Mouse (Mus musculus) small intestine, adult 2 months (tissue): ENCODE measurements around the gene Rhobtb1. TPM values are rescaled to one million over a fixed set of nuclear protein-coding genes. Genes with fewer than 3 reads are reported as not detected.

ENCODE experiments used
- H3K27ac ChIP-seq: fragments of 200-500 bp; 2 replicates; pipeline ENCODE4 v1.5.1; 2012; ENCODE audit warnings: low read depth, low read length, control low read depth, inconsistent platforms; ENCODE audit not compliant: insufficient read depth
- H3K27me3 ChIP-seq: fragments of 200-500 bp; 2 replicates; pipeline ENCODE4 v1.6.1; 2012; ENCODE audit warnings: mild to moderate bottlenecking, moderate library complexity, low read length, inconsistent platforms; ENCODE audit not compliant: control insufficient read depth, insufficient read depth
- H3K36me3 ChIP-seq: fragments of 200-500 bp; 2 replicates; pipeline ENCODE4 v1.6.1; 2012; ENCODE audit warnings: mild to moderate bottlenecking, low read length, control low read depth, inconsistent platforms; ENCODE audit not compliant: control insufficient read depth, insufficient read depth
- H3K4me1 ChIP-seq: fragments of 200-500 bp; 2 replicates; pipeline ENCODE4 v1.6.1; 2012; ENCODE audit warnings: low read length, inconsistent platforms, mixed read lengths; ENCODE audit not compliant: control insufficient read depth, insufficient read depth, insufficient read length
- H3K4me3 ChIP-seq: fragments of 200-500 bp; 2 replicates; pipeline ENCODE4 v1.5.1; 2012; ENCODE audit warnings: low read depth, mild to moderate bottlenecking, control low read depth, inconsistent platforms, low read length, moderate library complexity
- CTCF ChIP-seq: fragments of 200-500 bp; IDR thresholded peaks from 2 replicates; pipeline ENCODE4 v1.5.1; 2012; ENCODE audit warnings: low read depth, mild to moderate bottlenecking, control low read depth, inconsistent platforms, low read length, moderate library complexity, mixed read lengths; ENCODE audit not compliant: insufficient replicate concordance, insufficient read length; ENCODE audit errors: extremely low read depth
- POLR2A ChIP-seq: fragments of 200-500 bp; IDR thresholded peaks from 2 replicates; pipeline ENCODE4 v1.6.1; 2012; ENCODE audit warnings: low read depth, mild to moderate bottlenecking, control low read depth, inconsistent platforms, low read length, moderate library complexity
- WGBS: fragments of 180-500 bp; shearing (Covaris S2); methylation state at CpG from one replicate; pipeline ENCODE4 v1.1.7; 2018; 5-methylcytosine and 5-hydroxymethylcytosine counted together
- polyA plus RNA-seq: library from polyadenylated mRNA; depleted of rRNA; stranded (reverse); fragments of >200 nt; gene quantifications from 2 replicates; pipeline ENCODE4 v1.2.3, GENCODE M21; 2012

Rhobtb1 gene
- polyA plus RNA-seq, 1 experiment, result 7.9 TPM

DNA sequence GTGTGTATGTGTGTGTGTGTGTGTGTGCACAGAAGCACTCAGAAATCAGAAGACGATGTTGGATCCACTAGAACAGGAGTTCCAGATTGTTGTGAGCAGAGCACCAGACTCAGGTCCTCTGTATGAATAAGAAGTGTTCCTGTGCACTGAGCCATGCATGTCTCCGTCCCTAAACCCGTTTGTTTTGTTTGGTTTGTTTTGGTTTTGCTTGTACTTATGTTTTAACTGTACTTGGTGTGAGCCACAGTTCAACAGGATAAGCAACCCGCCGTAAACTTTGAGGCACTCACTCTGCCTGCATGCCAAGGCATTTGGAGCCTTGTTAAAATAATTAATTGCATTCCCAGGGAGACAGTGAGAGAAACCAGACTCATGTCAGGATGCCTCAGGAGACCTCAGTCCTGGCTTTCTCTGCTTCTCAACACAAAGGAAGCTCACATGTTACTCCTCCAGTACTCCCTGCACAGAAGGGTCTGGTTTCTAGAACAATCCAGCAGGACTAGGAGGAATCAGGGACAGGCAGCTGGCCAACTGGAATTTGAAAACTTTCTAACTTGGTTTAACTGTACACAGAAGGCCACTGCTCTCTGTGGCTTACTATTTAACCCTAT, 101.9 kb downstream of the Rhobtb1 start:
- Histone ChIP-seq H3K27me3 (no peaks in the 10 kb centered on the region), H3K4me3 (no peak overlapping the region), H3K27ac (peak overlapping the region; percentile 63), H3K36me3 (no peaks in the 10 kb centered on the region), H3K4me1 (peaks cover 19% of the 10 kb centered on the region)
- no peak for TF ChIP-seq CTCF
- TF ChIP-seq POLR2A, result no peak
- WGBS, result 49% methylated on average over 5 of the region's 5 CpGs

DNA sequence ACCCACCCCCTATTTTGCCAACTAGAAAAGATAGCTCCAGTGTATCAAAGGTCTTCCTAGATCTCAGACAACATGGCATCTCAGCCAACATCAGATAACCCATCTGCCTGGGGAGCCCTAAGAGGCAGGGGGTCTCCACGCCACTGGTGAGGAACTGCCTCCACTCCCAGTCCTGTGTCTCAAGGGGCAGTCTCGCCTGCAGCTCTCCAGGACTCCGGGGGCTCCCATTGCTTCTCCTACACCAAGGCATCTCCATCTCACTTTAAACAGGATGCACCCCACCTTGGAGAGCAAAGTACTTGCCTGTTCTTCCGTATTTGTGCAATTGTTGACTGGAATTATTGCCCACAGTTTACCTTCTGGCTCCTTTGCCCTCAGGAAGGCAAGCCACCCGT, 102.4 kb downstream of the Rhobtb1 start:
- Histone ChIP-seq H3K36me3 (no peaks in the 10 kb centered on the region), H3K4me3 (no peak overlapping the region), H3K4me1 (peaks cover 19% of the 10 kb centered on the region), H3K27me3 (no peaks in the 10 kb centered on the region), H3K27ac (peak overlapping the region; percentile 63)
- TF ChIP-seq POLR2A (no peak), CTCF (no peak)
- WGBS, result 57% methylated on average over 5 of the region's 5 CpGs

DNA sequence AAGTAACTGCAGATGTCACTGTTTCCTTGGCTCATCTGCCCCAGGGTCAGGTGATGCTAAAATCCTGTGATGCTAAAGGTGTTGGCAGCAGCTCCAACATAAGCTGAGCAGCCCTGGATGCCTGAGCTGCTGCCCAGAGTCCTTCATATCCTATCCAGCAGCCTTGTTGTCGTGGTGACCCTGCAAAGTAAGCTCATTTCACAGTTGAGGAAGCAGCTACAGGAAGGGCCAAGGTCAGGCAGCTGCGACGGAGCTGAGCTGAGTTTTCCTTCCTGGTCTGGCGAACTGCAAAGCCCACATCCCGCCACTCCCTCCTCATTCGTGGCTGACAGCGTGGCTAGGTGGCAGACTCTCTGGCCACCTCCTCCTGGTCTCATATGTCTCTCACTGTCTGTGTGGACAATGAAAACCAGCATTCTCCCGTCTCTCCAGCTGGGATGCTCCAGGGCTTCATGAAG, 103.2 kb downstream of the Rhobtb1 start:
- H3K4me3 ChIP-seq, result no peak overlapping the region
- TF ChIP-seq CTCF, result no peak
- peaks cover 19% of the 10 kb centered on the region for H3K4me1 ChIP-seq
- H3K27ac ChIP-seq, result peak overlapping the region; percentile 63
- WGBS, result 4% methylated on average over 8 of the region's 8 CpGs
- H3K27me3 ChIP-seq, result no peaks in the 10 kb centered on the region
- H3K36me3 ChIP-seq, result no peaks in the 10 kb centered on the region

DNA sequence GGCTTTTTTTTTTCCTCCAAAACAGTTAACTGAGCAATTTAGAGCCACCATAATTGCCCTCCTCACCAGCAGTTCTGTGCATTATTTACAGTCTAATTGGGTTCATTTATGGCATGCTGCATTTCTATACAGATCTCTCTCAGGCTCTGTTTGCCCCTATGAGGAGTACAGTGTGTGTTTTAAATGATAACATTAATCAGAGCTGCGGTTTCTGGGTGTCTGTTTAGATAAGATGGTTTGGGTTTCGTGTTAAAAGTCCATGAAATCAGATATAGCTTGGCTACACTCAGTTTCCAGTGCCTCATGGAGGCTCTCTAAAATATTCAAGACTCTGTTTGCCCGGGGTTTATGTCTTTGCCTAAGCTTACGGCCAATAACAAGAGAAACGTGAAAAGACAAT, 104.4 kb downstream of the Rhobtb1 start:
- TF ChIP-seq CTCF (no peak), POLR2A (no peak)
- WGBS, result 43% methylated on average over 5 of the region's 5 CpGs

DNA sequence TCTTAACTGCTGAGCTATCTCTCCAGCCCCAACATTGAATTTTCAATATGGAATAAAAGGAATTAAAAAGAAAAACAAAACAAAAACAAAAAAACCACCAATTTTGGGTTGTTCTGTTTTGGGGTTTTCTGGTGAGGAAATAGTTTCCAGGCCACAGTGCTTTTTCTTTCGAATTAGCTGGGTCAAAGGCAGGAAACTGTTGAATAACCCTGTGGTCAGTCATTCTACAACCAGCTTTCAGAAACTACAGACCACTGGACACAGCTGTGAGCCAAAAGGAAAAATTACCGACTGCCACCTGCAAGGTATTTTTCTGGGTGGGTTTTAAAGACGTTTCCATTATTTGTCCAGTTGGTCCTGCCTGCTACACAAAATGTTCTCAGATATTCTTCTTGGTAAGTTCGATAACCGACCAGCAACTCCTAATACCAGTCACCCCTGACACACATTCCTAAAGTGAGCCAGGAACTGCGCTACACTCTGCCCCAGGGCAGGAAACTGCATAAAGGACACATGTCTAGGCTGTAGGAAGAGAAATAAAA, 106.4 kb downstream of the Rhobtb1 start:
- H3K4me3 ChIP-seq, result no peak overlapping the region
- 72% methylated on average over 6 of the region's 6 CpGs for WGBS
- H3K27ac ChIP-seq, result peak overlapping the region; percentile 33; the same call in 1 of the 2 replicates
- peaks cover 13% of the 10 kb centered on the region for H3K4me1 ChIP-seq
- TF ChIP-seq CTCF (no peak), POLR2A (no peak)
- H3K27me3 ChIP-seq, result no peaks in the 10 kb centered on the region
- H3K36me3 ChIP-seq, result no peaks in the 10 kb centered on the region

More for the DNA sequence above, 104.4 kb downstream of the Rhobtb1 start:
- H3K4me3 ChIP-seq, result no peak overlapping the region
- H3K27me3 ChIP-seq, result no peaks in the 10 kb centered on the region
- H3K27ac ChIP-seq, result no peak overlapping the region
- H3K36me3 ChIP-seq, result no peaks in the 10 kb centered on the region
- H3K4me1 ChIP-seq, result peaks cover 19% of the 10 kb centered on the region

DNA sequence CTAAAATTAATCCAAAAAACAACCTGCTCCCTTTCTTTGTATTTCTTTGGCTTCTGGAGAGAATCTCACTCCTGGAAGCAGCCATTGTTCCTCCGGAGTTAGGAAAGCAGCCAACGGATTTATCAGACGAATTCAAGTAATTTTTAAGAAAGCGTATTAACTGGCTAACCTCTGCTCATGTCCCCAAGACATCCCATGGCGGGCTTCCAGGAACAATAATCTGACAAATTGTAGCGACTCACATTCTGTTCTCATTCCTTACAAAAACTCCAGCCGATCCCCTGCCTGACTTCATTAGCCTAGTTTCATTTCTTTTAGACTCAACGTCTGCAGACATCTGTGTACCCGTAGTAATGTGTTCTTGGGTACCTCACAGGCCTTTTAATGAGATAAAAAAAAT, 107.4 kb downstream of the Rhobtb1 start:
- Histone ChIP-seq H3K27me3 (no peaks in the 10 kb centered on the region), H3K36me3 (no peaks in the 10 kb centered on the region), H3K4me3 (no peak overlapping the region), H3K4me1 (peaks cover 13% of the 10 kb centered on the region), H3K27ac (no peak overlapping the region)
- no peak for TF ChIP-seq POLR2A
- no peak for TF ChIP-seq CTCF
- 67% methylated on average over 9 of the region's 9 CpGs for WGBS

DNA sequence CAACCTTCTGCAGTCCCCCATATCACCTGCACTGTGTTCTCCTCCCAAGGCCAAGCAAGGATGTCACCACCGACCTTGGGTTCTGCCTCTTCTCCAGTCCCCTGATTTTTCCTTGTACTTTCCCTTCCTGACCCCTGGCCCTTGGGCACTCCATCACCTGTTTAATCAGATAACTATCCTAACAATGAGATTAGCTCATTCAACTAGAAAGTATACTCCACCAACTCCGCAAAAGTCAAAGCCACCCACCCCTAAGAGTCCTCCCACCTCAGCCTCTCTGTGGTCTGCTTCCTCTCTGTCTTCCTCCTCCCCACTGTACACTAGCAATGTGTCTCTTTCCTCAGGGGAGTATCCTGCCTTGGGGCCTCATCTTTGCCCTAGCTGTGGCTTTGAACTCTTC, 107.9 kb downstream of the Rhobtb1 start:
- WGBS, result 34% methylated on average over 2 of the region's 2 CpGs
- Histone ChIP-seq H3K4me1 (peaks cover 9% of the 10 kb centered on the region; the same call in 1 of the 2 replicates), H3K27ac (no peak overlapping the region), H3K4me3 (no peak overlapping the region), H3K27me3 (no peaks in the 10 kb centered on the region), H3K36me3 (no peaks in the 10 kb centered on the region)
- no peak for TF ChIP-seq POLR2A
- no peak for TF ChIP-seq CTCF

DNA sequence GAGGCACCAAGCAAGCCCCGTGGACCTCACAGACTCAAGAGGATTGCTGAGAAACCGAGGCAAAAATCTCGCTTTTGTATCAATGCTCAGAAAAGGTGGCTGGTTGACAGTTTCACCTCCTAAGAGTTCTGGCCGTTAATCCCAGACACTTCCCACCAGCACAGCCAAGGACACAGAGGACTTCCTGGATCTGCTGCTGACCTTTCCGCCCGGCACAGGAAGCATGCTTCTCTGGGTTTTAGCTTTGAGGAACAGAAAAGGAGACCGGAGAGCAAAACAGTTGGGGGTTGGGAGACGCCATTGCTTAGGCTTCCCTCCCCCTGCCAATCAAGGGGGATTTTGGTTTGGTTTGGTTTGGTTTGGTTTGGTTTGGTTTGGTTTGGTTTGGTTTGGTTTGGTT, 108.7 kb downstream of the Rhobtb1 start:
- TF ChIP-seq CTCF (no peak), POLR2A (no peak)
- H3K27me3 ChIP-seq, result no peaks in the 10 kb centered on the region
- peaks cover 3% of the 10 kb centered on the region; the same call in 1 of the 2 replicates for H3K4me1 ChIP-seq
- no peaks in the 10 kb centered on the region for H3K36me3 ChIP-seq
- 85% methylated on average over 8 of the region's 8 CpGs for WGBS
- no peak overlapping the region for H3K4me3 ChIP-seq
- H3K27ac ChIP-seq, result no peak overlapping the region
